Mouse (Mus musculus): ENCODE measurements around the gene Slc22a15. TPM values are rescaled to one million over a fixed set of nuclear protein-coding genes. Genes with fewer than 3 reads are reported as not detected.

The Slc22a15 gene
- 11.7 and 14.0 TPM in 2 replicates for polyA plus RNA-seq (2012; rRNA removed)

GRCm38 (mm10) chr3:101923843-101924740, at the start of gene Slc22a15:
Gene Slc22a15 (minus strand): TSS chr3:101924453.

GRCm38 (mm10) chr3:101848816-101849215, 75.4 kb downstream of the Slc22a15 start, which contains the start of gene Mab21l3:
Gene Mab21l3 (minus strand): TSS chr3:101848959.

Other genes starting within 250 kb of the Slc22a15 start
- gene Mab21l3, start 75.5 kb downstream of the Slc22a15 start, polyA plus RNA-seq (2012; rRNA removed) = 0.45 and 1.0 TPM in 2 replicates
- 31.4 and 33.2 TPM in 2 replicates for gene Nhlh2, start 85.6 kb upstream of the Slc22a15 start, polyA plus RNA-seq (2012; rRNA removed)
- gene Casq2, start 162.0 kb upstream of the Slc22a15 start, polyA plus RNA-seq (2012; rRNA removed) = 0.28 and 16.3 TPM in 2 replicates

Measured in central nervous system, embryonic 14 days (tissue).